Mouse (Mus musculus) forebrain, embryonic 13.5 days (tissue): ENCODE measurements at regions not wholly inside any gene's neighbourhood (a gene's known extent, or its start where the extent isn't known, plus 50 kb on each side); places are given as distances from the start of the nearest gene placed in this dataset.

Experiments used
- ATAC-seq: fragments of 200-750 bp; cut with Nextera tagmentation; 2 replicates; pipeline ENCODE4 v1.8.0; 2017
- H3K27ac ChIP-seq: fragments of 300-500 bp; sonication (generic); 2 replicates; pipeline ENCODE4 v1.5.1; 2015; ENCODE audit warnings: inconsistent platforms, mild to moderate bottlenecking, moderate library complexity
- H3K27me3 ChIP-seq: fragments of 300-500 bp; sonication (generic); 2 replicates; pipeline ENCODE4 v1.6.1; 2015; ENCODE audit warnings: mild to moderate bottlenecking, inconsistent platforms
- H3K36me3 ChIP-seq: fragments of 300-500 bp; sonication (generic); 2 replicates; pipeline ENCODE4 v1.6.1; 2015; ENCODE audit warnings: mild to moderate bottlenecking, inconsistent platforms; ENCODE audit not compliant: poor library complexity, severe bottlenecking
- H3K4me1 ChIP-seq: fragments of 300-500 bp; sonication (generic); 2 replicates; pipeline ENCODE4 v1.6.1; 2015; ENCODE audit warnings: inconsistent platforms
- H3K4me2 ChIP-seq: fragments of 300-500 bp; sonication (generic); 2 replicates; pipeline ENCODE4 v1.6.1; 2015; ENCODE audit warnings: inconsistent platforms, mild to moderate bottlenecking, moderate library complexity
- H3K4me3 ChIP-seq: fragments of 300-500 bp; sonication (generic); 2 replicates; pipeline ENCODE4 v1.5.1; 2015; ENCODE audit warnings: mild to moderate bottlenecking, inconsistent platforms
- H3K9ac ChIP-seq: fragments of 300-500 bp; sonication (generic); 2 replicates; pipeline ENCODE4 v1.6.1; 2015; ENCODE audit warnings: mild to moderate bottlenecking, inconsistent platforms
- H3K9me3 ChIP-seq: fragments of 300-500 bp; sonication (generic); replicated peaks from 2 replicates; pipeline ENCODE4 v1.6.1; 2016; ENCODE audit warnings: inconsistent platforms
- WGBS: fragments of 180-500 bp; shearing (Covaris S2); methylation state at CpG from one replicate; pipeline ENCODE4 v1.1.7; 2015; 5-methylcytosine and 5-hydroxymethylcytosine counted together

- 90% methylated on average over 8 of the region's 8 CpGs for WGBS
Observed at GRCm38 (mm10) chr13:106689051-106689450, 247.7 kb downstream of the Ipo11 start.

GRCm38 (mm10) chr13:106669665-106670064 lies 267.1 kb downstream of the Ipo11 start:
- Histone ChIP-seq H3K4me2 (no peak overlapping the region), H3K36me3 (no peaks in the 10 kb centered on the region), H3K9ac (no peak overlapping the region), H3K9me3 (no peaks in the 10 kb centered on the region), H3K27ac (no peak overlapping the region), H3K4me1 (no peaks in the 10 kb centered on the region), H3K27me3 (no peaks in the 10 kb centered on the region), H3K4me3 (no peak overlapping the region)
- ATAC-seq, result no peak
- 91% methylated on average over 5 of the region's 5 CpGs for WGBS

More at GRCm38 (mm10) chr13:106689051-106689450, 247.7 kb downstream of the Ipo11 start:
- Histone ChIP-seq H3K4me3 (no peak overlapping the region), H3K9me3 (no peaks in the 10 kb centered on the region), H3K27me3 (no peaks in the 10 kb centered on the region), H3K9ac (no peak overlapping the region), H3K36me3 (no peaks in the 10 kb centered on the region), H3K27ac (no peak overlapping the region), H3K4me1 (no peaks in the 10 kb centered on the region), H3K4me2 (no peak overlapping the region)
- no peak for ATAC-seq

GRCm38 (mm10) chr13:106662195-106662594 lies 274.6 kb downstream of the Ipo11 start:
- no peaks in the 10 kb centered on the region for H3K36me3 ChIP-seq
- no peak overlapping the region for H3K9ac ChIP-seq
- no peaks in the 10 kb centered on the region for H3K9me3 ChIP-seq
- H3K27ac ChIP-seq, result no peak overlapping the region
- 94% methylated on average over 1 of the region's 1 CpGs for WGBS
- no peaks in the 10 kb centered on the region for H3K4me1 ChIP-seq
- no peaks in the 10 kb centered on the region for H3K27me3 ChIP-seq
- H3K4me2 ChIP-seq, result no peak overlapping the region
- no peak overlapping the region for H3K4me3 ChIP-seq
- no peak for ATAC-seq

GRCm38 (mm10) chr13:106649363-106649762 lies 287.4 kb downstream of the Ipo11 start:
- H3K4me1 ChIP-seq, result no peaks in the 10 kb centered on the region
- H3K9me3 ChIP-seq, result no peaks in the 10 kb centered on the region
- no peak overlapping the region for H3K27ac ChIP-seq
- no peaks in the 10 kb centered on the region for H3K27me3 ChIP-seq
- no peak overlapping the region for H3K9ac ChIP-seq
- no peak overlapping the region for H3K4me2 ChIP-seq
- ATAC-seq, result no peak
- H3K36me3 ChIP-seq, result no peaks in the 10 kb centered on the region
- H3K4me3 ChIP-seq, result no peak overlapping the region

- H3K27me3 ChIP-seq, result no peaks in the 10 kb centered on the region
- ATAC-seq, result no peak
- 78% methylated on average over 5 of the region's 5 CpGs for WGBS
- no peak overlapping the region for H3K9ac ChIP-seq
- no peak overlapping the region for H3K4me3 ChIP-seq
- no peaks in the 10 kb centered on the region for H3K36me3 ChIP-seq
- H3K9me3 ChIP-seq, result no peaks in the 10 kb centered on the region
- no peaks in the 10 kb centered on the region for H3K4me1 ChIP-seq
- H3K27ac ChIP-seq, result no peak overlapping the region
- no peak overlapping the region for H3K4me2 ChIP-seq
Observed at GRCm38 (mm10) chr13:106643302-106643975, 293.3 kb downstream of the Ipo11 start.

GRCm38 (mm10) chr13:106638706-106639385 lies 297.9 kb downstream of the Ipo11 start:
- Histone ChIP-seq H3K9ac (no peak overlapping the region), H3K4me2 (no peak overlapping the region), H3K4me3 (no peak overlapping the region), H3K27ac (no peak overlapping the region), H3K27me3 (no peaks in the 10 kb centered on the region), H3K36me3 (no peaks in the 10 kb centered on the region), H3K4me1 (no peaks in the 10 kb centered on the region), H3K9me3 (no peaks in the 10 kb centered on the region)
- 87% methylated on average over 7 of the region's 7 CpGs for WGBS
- ATAC-seq, result no peak

GRCm38 (mm10) chr13:106591729-106592128 lies 345.0 kb downstream of the Ipo11 start:
- Histone ChIP-seq H3K4me1 (no peaks in the 10 kb centered on the region), H3K9ac (no peak overlapping the region), H3K27ac (no peak overlapping the region), H3K4me3 (no peak overlapping the region), H3K27me3 (no peaks in the 10 kb centered on the region), H3K4me2 (no peak overlapping the region), H3K9me3 (no peaks in the 10 kb centered on the region), H3K36me3 (no peaks in the 10 kb centered on the region)
- ATAC-seq, result no peak
- 81% methylated on average over 2 of the region's 2 CpGs for WGBS

- Histone ChIP-seq H3K27ac (no peak overlapping the region), H3K4me1 (0 out of 2 replicates have a peak, but pooled peaks cover 6% of the 10 kb centered on the region), H3K27me3 (no peaks in the 10 kb centered on the region), H3K9me3 (no peaks in the 10 kb centered on the region), H3K9ac (no peak overlapping the region), H3K4me2 (no peak overlapping the region), H3K36me3 (no peaks in the 10 kb centered on the region), H3K4me3 (no peak overlapping the region)
- no peak for ATAC-seq
- WGBS, result 59% methylated on average over 9 of the region's 9 CpGs
Observed at GRCm38 (mm10) chr13:106567658-106568359, 368.9 kb downstream of the Ipo11 start.

GRCm38 (mm10) chr13:106562588-106562987 lies 374.2 kb downstream of the Ipo11 start:
- ATAC-seq, result no peak
- Histone ChIP-seq H3K36me3 (no peaks in the 10 kb centered on the region), H3K27ac (no peak overlapping the region), H3K4me1 (0 out of 2 replicates have a peak, but pooled peaks cover 2% of the 10 kb centered on the region), H3K4me2 (no peak overlapping the region), H3K27me3 (no peaks in the 10 kb centered on the region), H3K4me3 (no peak overlapping the region), H3K9ac (no peak overlapping the region), H3K9me3 (no peaks in the 10 kb centered on the region)
- WGBS, result 87% methylated on average over 1 of the region's 1 CpGs

- no peak overlapping the region for H3K27ac ChIP-seq
- WGBS, result 63% methylated on average over 4 of the region's 4 CpGs
- no peaks in the 10 kb centered on the region for H3K4me1 ChIP-seq
- H3K9me3 ChIP-seq, result no peaks in the 10 kb centered on the region
- H3K27me3 ChIP-seq, result no peaks in the 10 kb centered on the region
- H3K4me2 ChIP-seq, result no peak overlapping the region
- no peaks in the 10 kb centered on the region for H3K36me3 ChIP-seq
- no peak overlapping the region for H3K9ac ChIP-seq
- H3K4me3 ChIP-seq, result no peak overlapping the region
- peak; percentile 84 for ATAC-seq
Observed at GRCm38 (mm10) chr13:106562161-106562560, 374.6 kb downstream of the Ipo11 start.

GRCm38 (mm10) chr13:106525406-106526206 lies 411.2 kb downstream of the Ipo11 start:
- H3K4me2 ChIP-seq, result no peak overlapping the region
- no peaks in the 10 kb centered on the region for H3K27me3 ChIP-seq
- no peak overlapping the region for H3K9ac ChIP-seq
- peak; percentile 58; the same call in 1 of the 2 replicates for ATAC-seq
- H3K36me3 ChIP-seq, result no peaks in the 10 kb centered on the region
- H3K9me3 ChIP-seq, result no peaks in the 10 kb centered on the region
- no peak overlapping the region for H3K27ac ChIP-seq
- H3K4me1 ChIP-seq, result no peaks in the 10 kb centered on the region
- H3K4me3 ChIP-seq, result no peak overlapping the region
- 75% methylated on average over 11 of the region's 11 CpGs for WGBS
